Mouse (Mus musculus) gastrocnemius, adult 8-10 months (tissue): ENCODE data around the gene Rac3. TPM values are rescaled to one million over a fixed set of nuclear protein-coding genes. Genes with fewer than 3 reads are reported as not detected.
"Not testable (repeated sequence)": the region's sequence is repeated elsewhere in the genome, so short reads cannot be mapped to it uniquely, and the experiment has no call there.

ENCODE experiments used
- DNase-seq, 2 experiments: peaks; one replicate each; pipeline ENCODE4 v3.0.0; 2022; ENCODE audit warnings: low spot score in 2 of 2
- total RNA-seq, 4 experiments: library from RNA; stranded (reverse); gene quantifications; 2 replicates each; pipeline ENCODE4 v1.2.4; 2022

Gene Rac3
- total RNA-seq, 4 experiments from 2014 or later: 0.75 to 1.2 (median 0.89) TPM

DNA sequence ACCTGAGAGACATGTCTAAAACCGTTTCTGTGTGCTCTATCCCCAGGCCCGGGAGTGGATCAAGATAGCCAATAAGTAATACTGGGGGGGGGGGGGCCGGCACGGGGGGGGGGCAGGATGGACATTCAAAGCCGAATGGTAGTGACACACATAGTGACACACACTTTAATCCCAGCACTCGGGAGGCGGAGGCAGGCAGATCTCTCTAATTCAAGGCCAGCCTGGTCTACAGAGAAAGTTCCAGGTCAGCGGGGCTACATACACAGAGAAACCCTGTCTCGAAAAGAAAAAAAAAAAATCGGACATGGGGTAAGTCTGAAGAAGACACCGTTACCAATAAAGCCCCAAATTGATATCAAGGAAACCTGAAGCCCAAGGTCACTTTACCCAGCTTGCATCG, 6.3 kb downstream of the Rac3 start:
- DNase-seq: no peak

DNA sequence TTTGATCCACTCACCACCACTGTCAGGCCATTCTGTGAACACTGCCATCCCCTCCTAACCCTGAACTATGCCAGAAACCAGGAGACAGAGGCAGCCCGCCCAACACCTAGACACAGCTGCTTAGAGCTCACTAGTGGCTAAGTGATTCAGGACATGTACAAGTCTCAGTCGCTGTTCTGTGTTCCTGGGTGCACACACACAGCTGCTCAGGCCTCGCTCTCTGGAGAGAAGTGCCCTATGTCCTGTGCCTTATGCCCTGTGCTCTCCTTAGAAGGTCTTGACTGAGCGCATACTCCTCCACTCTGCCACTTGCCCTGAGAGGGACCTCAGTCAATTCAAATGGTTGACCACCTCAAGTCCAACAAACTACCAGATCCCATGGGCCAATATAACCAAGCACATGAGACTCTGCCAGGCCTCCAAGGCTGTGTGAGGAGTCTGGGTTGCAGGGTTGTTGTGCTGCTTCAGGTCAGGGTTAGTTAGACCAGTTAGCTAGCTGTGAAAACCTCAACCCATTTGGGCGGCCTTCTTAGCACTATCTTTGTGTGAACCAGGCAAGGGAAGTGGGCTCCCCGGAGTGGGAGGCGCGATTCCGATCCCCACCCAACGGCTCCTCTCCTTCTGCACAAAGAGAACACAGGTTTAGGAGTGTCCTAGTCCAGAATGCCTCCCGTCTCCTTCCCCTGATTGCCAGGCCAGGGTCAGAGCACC, 7.4 kb downstream of the Rac3 start:
- DNase-seq: no peak

DNA sequence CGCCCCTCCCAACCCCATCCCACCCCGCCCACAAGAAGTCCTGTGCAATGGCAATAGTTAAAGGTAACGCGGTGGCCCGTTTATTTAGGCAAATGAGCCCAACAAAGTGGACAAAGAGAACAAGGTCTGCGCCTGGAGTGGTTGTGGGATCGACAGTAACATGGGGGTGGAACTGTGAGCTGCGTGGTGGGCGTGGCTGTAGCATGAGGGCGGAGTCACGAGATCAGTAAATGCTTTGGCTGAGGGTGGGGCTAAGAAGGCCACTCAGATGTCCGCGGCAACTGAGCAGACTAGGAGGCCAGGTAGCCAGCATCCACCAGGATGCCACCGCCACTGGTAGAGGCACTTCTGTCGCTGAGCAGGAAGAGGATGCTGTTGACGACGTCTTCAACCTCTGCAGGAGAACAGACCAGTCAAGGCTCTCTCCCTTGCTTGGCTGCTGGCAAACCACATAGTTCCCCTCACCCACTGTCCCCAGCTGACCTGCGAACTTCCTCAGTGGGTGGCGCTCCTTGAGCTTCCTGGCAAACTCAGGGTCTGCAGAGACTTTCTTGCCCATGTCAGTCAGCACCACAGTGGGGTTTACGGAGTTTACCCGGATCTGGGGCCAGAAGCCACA, 8.3 kb downstream of the Rac3 start:
- DNase-seq: peak in 1 of 2 experiments; percentile 14

DNA sequence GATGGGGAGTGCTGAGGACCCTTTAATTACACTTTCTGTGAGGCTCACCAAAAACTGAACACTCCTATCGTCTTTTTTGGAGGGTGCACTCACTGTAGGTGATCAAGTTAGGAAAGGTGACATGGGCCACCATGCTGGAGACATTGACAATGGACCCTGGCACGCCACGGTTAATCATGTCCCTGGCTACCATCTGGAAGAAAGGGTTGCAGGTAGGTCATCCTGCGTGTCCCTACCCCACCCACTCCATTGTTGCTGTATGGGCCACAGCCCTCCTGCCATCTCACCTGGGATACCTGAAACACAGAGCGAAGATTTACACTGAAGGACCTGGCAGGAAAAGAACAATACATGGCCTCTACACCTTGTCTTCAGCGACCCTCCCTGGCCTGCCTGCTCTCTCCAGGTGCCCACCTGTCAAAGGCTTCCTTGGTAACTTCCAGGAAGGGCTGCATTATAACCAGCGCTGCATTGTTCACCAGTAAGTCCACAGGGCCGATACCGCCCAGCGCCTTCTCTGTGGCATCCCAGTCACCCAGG, 9.1 kb downstream of the Rac3 start:
- peak in 1 of 2 experiments; percentile 1 for DNase-seq

GRCm38 (mm10) chr11:120731395-120731794, 10.1 kb downstream of the Rac3 start:
- no peak for DNase-seq

GRCm38 (mm10) chr11:120731858-120732680, 10.8 kb downstream of the Rac3 start, which contains the start of gene Cbr2:
Gene Cbr2, minus strand, starts transcription at chr11:120732114.
- DNase-seq: no peak

DNA sequence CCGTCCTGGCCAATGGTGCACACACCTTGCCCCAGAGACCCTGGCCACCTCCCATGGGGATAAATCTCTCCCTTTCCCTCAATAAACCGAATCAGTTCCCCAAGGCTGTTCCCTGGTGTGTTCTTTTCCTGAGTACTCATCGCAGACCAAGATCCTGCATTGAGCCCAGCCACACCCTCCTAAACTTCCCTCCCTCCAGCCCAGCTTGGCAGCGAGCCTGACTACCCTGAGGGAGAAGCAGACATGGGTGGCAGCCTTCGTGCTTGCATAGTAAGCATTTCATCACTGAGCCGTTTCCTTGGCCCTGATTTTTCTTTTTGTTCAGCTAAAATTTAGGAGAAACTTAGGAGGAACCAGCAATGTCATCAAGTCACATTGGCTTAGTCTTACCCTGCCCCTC, 12.3 kb downstream of the Rac3 start:
- no peak for DNase-seq

- DNase-seq: no peak
These were observed 15.2 kb downstream of the Rac3 start for GRCm38 (mm10) chr11:120736424-120736823.

GRCm38 (mm10) chr11:120740981-120741380, 19.7 kb downstream of the Rac3 start:
- DNase-seq: no peak

DNA sequence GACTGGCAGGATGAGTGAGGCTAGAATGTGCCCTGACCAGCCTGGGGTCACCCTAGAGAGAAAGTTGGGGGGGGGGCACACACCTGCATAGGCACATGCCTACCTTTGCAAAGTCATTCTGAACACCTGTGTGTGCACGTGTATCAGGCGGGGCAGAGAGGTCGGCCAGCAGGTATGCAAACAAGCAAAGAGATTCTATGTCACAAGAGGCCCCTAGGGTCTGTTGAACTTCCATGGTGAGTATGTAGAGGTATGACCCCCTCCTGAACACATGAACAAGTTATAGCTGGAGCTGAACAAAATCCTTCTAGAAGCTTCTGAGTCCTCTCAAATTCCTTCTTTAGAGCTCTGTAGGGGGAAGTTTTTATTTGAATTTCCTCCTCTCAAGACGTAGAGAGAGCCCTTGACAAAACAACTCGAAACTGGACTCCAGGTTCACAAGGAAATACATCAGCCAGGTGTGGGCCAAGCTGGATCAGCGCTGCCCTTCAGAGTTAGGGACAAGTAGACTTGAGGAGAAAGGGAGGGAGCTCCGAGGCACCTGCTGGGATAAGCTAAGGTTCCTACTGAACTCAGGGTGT, 22.9 kb downstream of the Rac3 start:
- DNase-seq: no peak

DNA sequence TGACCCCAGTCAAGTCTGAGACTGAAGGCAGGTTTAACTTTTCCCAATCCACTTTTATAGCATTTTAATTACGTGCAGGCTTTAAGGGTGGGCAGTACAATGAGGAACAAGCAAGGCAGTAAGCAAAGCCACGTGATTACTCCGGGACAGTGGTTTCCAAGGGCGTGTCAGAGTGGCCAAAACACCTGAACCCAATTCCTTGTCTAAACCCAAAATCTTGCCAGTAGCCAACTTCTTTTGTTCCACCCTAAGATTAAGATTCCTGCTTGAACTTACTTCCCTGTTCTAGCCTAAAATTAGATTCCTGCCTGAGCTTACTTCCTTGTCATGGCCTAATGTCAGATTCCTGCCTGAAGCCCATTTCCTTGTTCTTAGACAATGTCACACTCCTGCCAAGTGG, 26.7 kb downstream of the Rac3 start:
- DNase-seq: no peak

GRCm38 (mm10) chr11:120749430-120749829, 28.2 kb downstream of the Rac3 start:
- DNase-seq: no peak

- no peak for DNase-seq
These were observed 30.3 kb downstream of the Rac3 start for GRCm38 (mm10) chr11:120751606-120752005.

DNA sequence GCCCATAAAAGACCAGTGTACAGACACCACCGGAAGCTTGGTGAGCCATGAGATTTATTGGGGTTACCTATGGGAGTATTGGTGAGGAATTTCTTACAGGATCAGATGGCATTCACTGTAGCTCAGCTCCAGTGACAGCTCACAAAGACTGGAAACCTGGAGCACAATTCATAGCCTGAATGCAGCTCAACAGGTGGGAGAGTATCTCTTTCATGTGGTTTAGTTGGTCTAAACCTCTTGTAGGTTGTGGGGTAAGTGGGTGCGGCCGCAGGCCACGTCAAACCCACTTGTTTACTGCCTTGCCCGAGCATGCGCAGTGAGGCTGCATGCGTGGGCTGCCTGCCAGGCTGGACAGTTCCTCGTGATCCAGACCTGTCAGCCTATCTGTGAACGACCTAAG, 39.0 kb downstream of the Rac3 start:
- no peak for DNase-seq

GRCm38 (mm10) chr11:120761811-120762671, 40.8 kb downstream of the Rac3 start:
- no peak for DNase-seq

DNA sequence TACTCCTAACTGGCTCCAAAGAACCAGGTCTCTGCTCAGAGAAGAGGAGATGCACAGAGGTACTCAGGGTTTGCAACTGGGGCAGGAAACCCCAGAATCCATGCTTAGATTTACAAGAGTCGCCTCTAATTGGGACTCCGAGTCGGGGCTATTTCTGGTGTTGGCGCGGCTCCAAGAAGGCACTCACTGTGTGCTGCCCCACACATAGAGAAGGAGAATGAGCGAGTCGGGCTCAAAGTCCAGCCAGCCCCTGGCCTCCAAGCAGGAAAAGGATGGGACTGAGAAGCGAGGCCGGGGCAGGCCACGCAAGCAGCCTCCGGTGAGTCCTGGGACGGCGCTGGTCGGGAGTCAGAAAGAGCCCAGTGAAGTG, 41.4 kb downstream of the Rac3 start, which contains the start of gene Hmga1b:
TSS of gene Hmga1b (plus strand) at position 123 of the 370 bp plus-strand sequence.
- not testable (repeated sequence) for DNase-seq

GRCm38 (mm10) chr11:120763121-120763999, 42.1 kb downstream of the Rac3 start:
- DNase-seq: not testable (repeated sequence)

GRCm38 (mm10) chr11:120767023-120767422, 45.8 kb downstream of the Rac3 start:
- not testable (repeated sequence) for DNase-seq

- DNase-seq: no peak
These were observed 46.9 kb downstream of the Rac3 start for GRCm38 (mm10) chr11:120768206-120768605.
